In the genomic region with DNA sequence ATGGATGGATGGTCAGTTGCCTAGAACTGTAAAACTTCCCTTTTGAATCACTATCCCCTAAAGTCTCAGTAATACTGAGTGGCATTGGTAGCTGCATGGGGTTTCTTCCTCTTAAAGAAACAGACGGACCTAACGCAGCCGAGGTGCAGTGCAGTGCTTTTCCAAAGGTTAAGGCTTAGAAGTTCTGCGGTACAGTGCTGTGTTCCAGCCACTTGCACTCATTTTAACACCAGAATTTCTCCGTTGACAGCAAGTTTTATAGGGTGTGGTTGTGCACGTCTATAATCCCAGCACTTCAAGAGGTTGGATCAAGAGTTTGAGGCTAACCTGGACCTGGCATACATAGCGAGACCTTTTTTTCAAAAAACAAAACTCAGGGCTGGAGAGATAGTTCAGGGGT, we compare ENCODE assay signal across 9 mouse cellular contexts. TPM values are rescaled to one million over a fixed set of nuclear protein-coding genes. Genes with fewer than 3 reads are reported as not detected.
DNase-seq lines count a peak whose midpoint lies in the region; ATAC-seq and TF ChIP-seq lines count a peak whose summit lies in the region.
"Had no signal": no experiment of that assay in that cellular context is flagged by ENCODE, and none has a peak within 500 bp of the region (broad histone marks: within the 10 kb centered on the region; RNA-seq: fewer than 3 reads in every experiment).

No protein-coding gene starts in this region.

- H3K79me2 ChIP-seq in CH12.LX (replicated peaks; ENCODE audit: control insufficient read depth, extremely low read depth, insufficient read depth, poor library complexity, severe bottlenecking) = peaks cover 72% of the 10 kb centered on the region

- H3K9ac ChIP-seq in CH12.LX (ENCODE audit: insufficient read depth, low read depth) = peak overlapping the region; percentile 96
- peak overlapping the region; percentile 98 for H3K9ac ChIP-seq in liver, postnatal 0 days (replicated peaks)

- peaks cover 67% of the 10 kb centered on the region for H3K4me1 ChIP-seq in heart, embryonic 10.5 days
- H3K4me1 ChIP-seq in CH12.LX (ENCODE audit: control insufficient read depth in 1 of 2, insufficient read depth in 2 of 2) = peaks cover 2 to 45% of the 10 kb centered on the region in 2 experiments; a peak in 3 of 4 replicates
- H3K4me1 ChIP-seq in hindbrain, embryonic 10.5 days (replicated peaks) = peaks cover 66% of the 10 kb centered on the region
- H3K4me1 ChIP-seq in liver, postnatal 0 days (ENCODE audit: insufficient read depth) = peaks cover 38% of the 10 kb centered on the region

- DNase-seq in heart, embryonic 10.5 days (ENCODE audit: low spot score) = no peak
- no peak for DNase-seq in heart, postnatal 14 days
- DNase-seq in CH12.LX (ENCODE audit: extremely low read depth) = no peak
- DNase-seq in hindbrain, embryonic 10.5 days (ENCODE audit: low spot score) = no peak
- DNase-seq in liver, postnatal 0 days = no peak
- DNase-seq in adrenal gland, postnatal 25 days = no peak
- no peak for DNase-seq in urinary bladder, postnatal 10 days (ENCODE audit: low spot score)
- no peak for DNase-seq in urinary bladder, postnatal 4 days (ENCODE audit: low spot score in 2 of 2)

- H3K4me3 ChIP-seq in heart, embryonic 10.5 days = peak overlapping the region; percentile 98
- peak overlapping the region; percentile 75 to 99 (median 77) for H3K4me3 ChIP-seq in CH12.LX (replicated peaks in 1 of 3; ENCODE audit: low read depth in 2 of 3, low read length in 2 of 3, poor library complexity in 1 of 3)
- peak overlapping the region; percentile 93 for H3K4me3 ChIP-seq in hindbrain, embryonic 10.5 days
- H3K4me3 ChIP-seq in liver, postnatal 0 days (ENCODE audit: low read depth, low read length) = peak overlapping the region; percentile 95

- no peaks in the 10 kb centered on the region for H3K27me3 ChIP-seq in heart, embryonic 10.5 days (ENCODE audit: insufficient read depth, poor library complexity, severe bottlenecking)
- no peaks in the 10 kb centered on the region for H3K27me3 ChIP-seq in CH12.LX (replicated peaks)
- no peaks in the 10 kb centered on the region for H3K27me3 ChIP-seq in hindbrain, embryonic 10.5 days (ENCODE audit: insufficient read depth, poor library complexity, severe bottlenecking)
- no peaks in the 10 kb centered on the region for H3K27me3 ChIP-seq in liver, postnatal 0 days (ENCODE audit: insufficient read depth, low read length)

- peak overlapping the region; percentile 100 for H3K27ac ChIP-seq in heart, embryonic 10.5 days
- H3K27ac ChIP-seq in CH12.LX (ENCODE audit: insufficient read depth, low read depth) = peak overlapping the region; percentile 23; the same call in 1 of the 2 replicates
- 0 out of 2 replicates have a peak overlapping the region, but pooled peaks have one; percentile 6 for H3K27ac ChIP-seq in hindbrain, embryonic 10.5 days
- H3K27ac ChIP-seq in liver, postnatal 0 days (ENCODE audit: low read depth) = no peak overlapping the region; the same call in 1 of the 2 replicates

- no peaks in the 10 kb centered on the region for H3K36me3 ChIP-seq in heart, embryonic 10.5 days
- H3K36me3 ChIP-seq in CH12.LX (replicated peaks in 1 of 2; ENCODE audit: control insufficient read depth in 1 of 2, insufficient read depth in 1 of 2, low read length in 1 of 2) = peaks cover 0 to 4% of the 10 kb centered on the region in 2 experiments
- H3K36me3 ChIP-seq in hindbrain, embryonic 10.5 days = no peaks in the 10 kb centered on the region
- H3K36me3 ChIP-seq in liver, postnatal 0 days (replicated peaks; ENCODE audit: insufficient read depth, low read length) = no peaks in the 10 kb centered on the region

- TF ChIP-seq POLR2A in CH12.LX (IDR thresholded peaks at IDR 0.05; ENCODE audit: low read depth, low read length) = no peak

- no peak for ATAC-seq in liver, postnatal 0 days

- peak overlapping the region; percentile 84 for H3K4me2 ChIP-seq in CH12.LX (ENCODE audit: insufficient read depth, low read depth, poor library complexity, severe bottlenecking)
- H3K4me2 ChIP-seq in liver, postnatal 0 days (ENCODE audit: low read depth, low read length) = peak overlapping the region; percentile 96

- no peak for TF ChIP-seq CTCF in CH12.LX (conservative IDR thresholded peaks at IDR 0.05 in 1 of 2, IDR thresholded peaks at IDR 0.05 in 1 of 2; ENCODE audit: low read depth in 2 of 2, low read length in 2 of 2)
- no peak for TF ChIP-seq CTCF in liver, postnatal 0 days (IDR thresholded peaks at IDR 0.05; ENCODE audit: low read depth)

- intact Hi-C loops in heart, postnatal 14 days (cut with DNase I) = loop anchor here (10.0 kb wide), 1 partner anchor 103 kb away; no protein-coding TSS in a partner anchor

- in situ Hi-C loops in CH12.LX (cut with MboI; ENCODE audit: low pct_ligation_motif_present, low pct_unique_long_range_greater_than_20kb, low sequenced_read_pairs) = loop anchor here (5.0 kb wide), 2 partner anchors 35 to 95 kb away; no protein-coding TSS in a partner anchor

- TF ChIP-seq RAD21 in CH12.LX (IDR thresholded peaks at IDR 0.05; ENCODE audit: low read depth, low read length) = no peak

- no peak for TF ChIP-seq EP300 in CH12.LX (IDR thresholded peaks at IDR 0.05; ENCODE audit: low read length)
- TF ChIP-seq EP300 in liver, postnatal 0 days (IDR thresholded peaks at IDR 0.05; ENCODE audit: low read depth) = no peak

- 42% methylated on average over 7 of the region's 7 CpGs for WGBS in heart, embryonic 10.5 days
- 53% methylated on average over 7 of the region's 7 CpGs for WGBS in hindbrain, embryonic 10.5 days
- 30% methylated on average over 7 of the region's 7 CpGs for WGBS in liver, postnatal 0 days (ENCODE audit: insufficient replicate concordance)

- dilution Hi-C loops in CH12.LX (cut with MboI; ENCODE audit: extremely low pct_ligation_motif_present, extremely low pct_unique_long_range_greater_than_20kb, low sequenced_read_pairs) = no loop called here

- H3K9me3 ChIP-seq in heart, embryonic 10.5 days = no peaks in the 10 kb centered on the region
- peaks cover 2% of the 10 kb centered on the region for H3K9me3 ChIP-seq in CH12.LX (replicated peaks; ENCODE audit: low read length)
- no peaks in the 10 kb centered on the region for H3K9me3 ChIP-seq in hindbrain, embryonic 10.5 days
- no peaks in the 10 kb centered on the region for H3K9me3 ChIP-seq in liver, postnatal 0 days (ENCODE audit: low read length)

TF ChIP-seq in CH12.LX, 34 proteins besides CTCF, POLR2A, EP300 and RAD21 (continues in another document):
- no peak for TF ChIP-seq IRF4 (IDR thresholded peaks at IDR 0.05; ENCODE audit: low read depth, low read length)
- TF ChIP-seq JUND (conservative IDR thresholded peaks at IDR 0.05; ENCODE audit: low read depth, low read length) = 0 out of 2 replicates have a peak, but pooled peaks have one; percentile 21
- no peak for TF ChIP-seq MAZ (IDR thresholded peaks at IDR 0.05; ENCODE audit: low read depth, low read length)
- no peak for TF ChIP-seq GABPA (IDR thresholded peaks at IDR 0.05; ENCODE audit: insufficient replicate concordance, low read depth, low read length)
- no peak for TF ChIP-seq PAX5 (IDR thresholded peaks at IDR 0.05; ENCODE audit: low read length)
- TF ChIP-seq HCFC1 (IDR thresholded peaks at IDR 0.05; ENCODE audit: low read depth, low read length) = no peak; the same call in 1 of the 2 replicates

RNA-seq across cellular contexts. Expression of gene Zbtb1, which starts 2.0 kb away (rescaled TPM):
- polyA plus RNA-seq in heart, embryonic 10.5 days (2016; fragmentation: Nextera tagmentation; extraction: Ambion mirVana) = 8.9 and 10.2 TPM in 2 replicates
- 1 to 10 TPM; 5.0 to 5.2 TPM for total RNA-seq in heart, postnatal 14 days (2021)
- 6.4 and 7.5 TPM in 2 replicates for total RNA-seq in CH12.LX (2012; rRNA removed)
- 22.0 and 24.9 TPM in 2 replicates for total RNA-seq in CH12.LX (2014; rRNA removed)
- polyA plus RNA-seq in CH12.LX (2012; ENCODE audit: insufficient read length, low read depth) = 16.0 and 17.1 TPM in 2 replicates
- polyA plus RNA-seq in hindbrain, embryonic 10.5 days (2016; fragmentation: Nextera tagmentation; extraction: Ambion mirVana) = 5.6 and 7.9 TPM in 2 replicates
- 2.4 and 2.6 TPM in 2 replicates for polyA plus RNA-seq in liver, postnatal 0 days (2015; fragmentation: Nextera tagmentation; extraction: Ambion mirVana)
- 8.1 and 8.2 TPM in 2 replicates for total RNA-seq in adrenal gland, postnatal 25 days (2021)

RNA-seq across cellular contexts. Expression of gene Zbtb25, which starts 2.6 kb away (rescaled TPM):
- 12.7 and 16.8 TPM in 2 replicates for polyA plus RNA-seq in heart, embryonic 10.5 days (2016; fragmentation: Nextera tagmentation; extraction: Ambion mirVana)
- 1 to 10 TPM; 7.5 to 8.3 TPM for total RNA-seq in heart, postnatal 14 days (2021)
- 7.3 TPM in 2 replicates for total RNA-seq in CH12.LX (2012; rRNA removed)
- 6.6 and 7.2 TPM in 2 replicates for total RNA-seq in CH12.LX (2014; rRNA removed)
- 8.5 and 18.7 TPM in 2 replicates for polyA plus RNA-seq in CH12.LX (2012; ENCODE audit: insufficient read length, low read depth)
- 16.5 and 17.9 TPM in 2 replicates for polyA plus RNA-seq in hindbrain, embryonic 10.5 days (2016; fragmentation: Nextera tagmentation; extraction: Ambion mirVana)
- polyA plus RNA-seq in liver, postnatal 0 days (2015; fragmentation: Nextera tagmentation; extraction: Ambion mirVana) = 4.3 and 4.4 TPM in 2 replicates
- total RNA-seq in adrenal gland, postnatal 25 days (2021) = 8.7 and 12.9 TPM in 2 replicates

RNA-seq across cellular contexts. Expression of gene Hspa2, which starts 31.9 kb away (rescaled TPM):
- 14.4 and 24.4 TPM in 2 replicates for polyA plus RNA-seq in heart, embryonic 10.5 days (2016; fragmentation: Nextera tagmentation; extraction: Ambion mirVana)
- 10 to 100 TPM in 1 of 2 experiments, 1 to 10 TPM in 1; 9.7 to 10.7 TPM for total RNA-seq in heart, postnatal 14 days (2021)
- total RNA-seq in CH12.LX (2012; rRNA removed) (4.7 and 5.3 TPM in 2 replicates), CH12.LX (2014; rRNA removed) (3.4 and 3.6 TPM in 2 replicates)
- 3.4 and 3.8 TPM in 2 replicates for polyA plus RNA-seq in CH12.LX (2012; ENCODE audit: insufficient read length, low read depth)
- polyA plus RNA-seq in hindbrain, embryonic 10.5 days (2016; fragmentation: Nextera tagmentation; extraction: Ambion mirVana) = 9.5 and 9.8 TPM in 2 replicates
- polyA plus RNA-seq in liver, postnatal 0 days (2015; fragmentation: Nextera tagmentation; extraction: Ambion mirVana) = 1.9 and 2.5 TPM in 2 replicates
- total RNA-seq in adrenal gland, postnatal 25 days (2021) = 25.6 and 26.3 TPM in 2 replicates

RNA-seq across cellular contexts. Expression of gene Ppp1r36, which starts 45.3 kb away (rescaled TPM):
- polyA plus RNA-seq in heart, embryonic 10.5 days (2016; fragmentation: Nextera tagmentation; extraction: Ambion mirVana) = 1.8 and 3.0 TPM in 2 replicates
- total RNA-seq in heart, postnatal 14 days (2021) = under 1 TPM; 0.24 to 0.78 TPM
- total RNA-seq in CH12.LX (2012; rRNA removed) (not detected in 2 replicates), CH12.LX (2014; rRNA removed) (not detected in 2 replicates)
- polyA plus RNA-seq in CH12.LX (2012; ENCODE audit: insufficient read length, low read depth) = not detected in 2 replicates
- polyA plus RNA-seq in hindbrain, embryonic 10.5 days (2016; fragmentation: Nextera tagmentation; extraction: Ambion mirVana) = 1.1 and 1.5 TPM in 2 replicates
- polyA plus RNA-seq in liver, postnatal 0 days (2015; fragmentation: Nextera tagmentation; extraction: Ambion mirVana) = 0.15 and 0.18 TPM in 2 replicates
- total RNA-seq in adrenal gland, postnatal 25 days (2021) = 0.52 TPM in 1 of 2 replicates, not detected in the other
- polyA plus RNA-seq: liver, adult 2 months had no signal

RNA-seq across cellular contexts. Expression of gene Akap5, which starts 47.4 kb away (rescaled TPM):
- 9.5 and 12.3 TPM in 2 replicates for polyA plus RNA-seq in heart, embryonic 10.5 days (2016; fragmentation: Nextera tagmentation; extraction: Ambion mirVana)
- total RNA-seq in heart, postnatal 14 days (2021) = 1 to 10 TPM; 2.2 to 3.5 TPM
- 0.38 and 0.67 TPM in 2 replicates for total RNA-seq in CH12.LX (2012; rRNA removed)
- 0.27 and 0.32 TPM in 2 replicates for total RNA-seq in CH12.LX (2014; rRNA removed)
- polyA plus RNA-seq in CH12.LX (2012; ENCODE audit: insufficient read length, low read depth) = 0.76 and 0.89 TPM in 2 replicates
- 3.7 and 4.0 TPM in 2 replicates for polyA plus RNA-seq in hindbrain, embryonic 10.5 days (2016; fragmentation: Nextera tagmentation; extraction: Ambion mirVana)
- 0.20 and 0.22 TPM in 2 replicates for polyA plus RNA-seq in liver, postnatal 0 days (2015; fragmentation: Nextera tagmentation; extraction: Ambion mirVana)
- 0.81 and 1.1 TPM in 2 replicates for total RNA-seq in adrenal gland, postnatal 25 days (2021)
